Mouse (Mus musculus) CH12.LX (cell line): ENCODE data around the gene Cryaa. TPM values are rescaled to one million over a fixed set of nuclear protein-coding genes. Genes with fewer than 3 reads are reported as not detected.

ENCODE experiments used
- DNase-seq: peaks from one replicate; pipeline ENCODE4 v3.0.0-alpha.2; 2013; ENCODE audit errors: extremely low read depth
- H3K27ac ChIP-seq: 2 replicates; pipeline ENCODE4 v1.5.1; 2012; ENCODE audit warnings: low read depth, mild to moderate bottlenecking, control low read depth, moderate library complexity; ENCODE audit not compliant: insufficient read depth
- H3K27me3 ChIP-seq: replicated peaks from 2 replicates; pipeline ENCODE3; 2012; ENCODE audit warnings: inconsistent platforms
- H3K36me3 ChIP-seq, 2 experiments: replicated peaks in 1 of 2; 2 replicates each; pipeline versions ENCODE3 to v1.6.1; 2012; ENCODE audit warnings: inconsistent platforms in 1 of 2, low read length in 1 of 2, mild to moderate bottlenecking in 1 of 2, mixed read lengths in 1 of 2, moderate library complexity in 1 of 2; ENCODE audit not compliant: control insufficient read depth in 1 of 2, insufficient read depth in 1 of 2
- H3K4me1 ChIP-seq, 2 experiments: 2 replicates each; pipeline ENCODE4 v1.6.1; 2012; ENCODE audit warnings: inconsistent platforms in 1 of 2, moderate library complexity in 1 of 2; ENCODE audit not compliant: insufficient read depth in 2 of 2, control insufficient read depth in 1 of 2
- H3K4me2 ChIP-seq: 2 replicates; pipeline ENCODE4 v1.6.1; 2012; ENCODE audit warnings: low read depth, mild to moderate bottlenecking, control low read depth; ENCODE audit not compliant: poor library complexity, insufficient read depth, severe bottlenecking
- H3K4me3 ChIP-seq, 3 experiments: fragments of 150-350 bp in 1 of 3; sonication (generic) in 1 of 3; replicated peaks in 1 of 3; 2 replicates each; pipeline versions ENCODE3 to v1.5.1; 2011 to 2012; ENCODE audit warnings: low read depth in 2 of 3, low read length in 2 of 3, mild to moderate bottlenecking in 2 of 3, moderate library complexity in 2 of 3, control low read depth in 1 of 3, improper control_type of control experiment in 1 of 3, inconsistent platforms in 1 of 3, mixed read lengths in 1 of 3; ENCODE audit not compliant: poor library complexity in 1 of 3
- H3K79me2 ChIP-seq: replicated peaks from 2 replicates; pipeline ENCODE4 v1.6.1; 2012; ENCODE audit warnings: mild to moderate bottlenecking, moderate library complexity; ENCODE audit not compliant: control insufficient read depth, poor library complexity, insufficient read depth, severe bottlenecking; ENCODE audit errors: extremely low read depth
- H3K9ac ChIP-seq: 2 replicates; pipeline ENCODE4 v1.6.1; 2012; ENCODE audit warnings: low read depth, mild to moderate bottlenecking, control low read depth, moderate library complexity; ENCODE audit not compliant: insufficient read depth
- H3K9me3 ChIP-seq: replicated peaks from 2 replicates; pipeline ENCODE3; 2012; ENCODE audit warnings: low read length, inconsistent platforms, mixed read lengths
- GABPA ChIP-seq: IDR thresholded peaks from 2 replicates; pipeline ENCODE4 v1.6.1; 2012; ENCODE audit warnings: low read depth, low read length, improper control_type of control experiment, inconsistent platforms; ENCODE audit not compliant: insufficient replicate concordance
- HCFC1 ChIP-seq: IDR thresholded peaks from 2 replicates; pipeline ENCODE4 v1.6.1; 2012; ENCODE audit warnings: low read depth, mild to moderate bottlenecking, inconsistent platforms, low read length, improper control_type of control experiment
- JUN ChIP-seq: IDR thresholded peaks from 2 replicates; pipeline ENCODE4 v1.6.1; 2011; ENCODE audit warnings: low read depth, mild to moderate bottlenecking, low read length, improper control_type of control experiment, moderate library complexity; ENCODE audit not compliant: insufficient read depth
- JUND ChIP-seq: conservative IDR thresholded peaks from 2 replicates; pipeline ENCODE4 v1.6.1; 2011; ENCODE audit warnings: low read depth, low read length, improper control_type of control experiment
- KAT2A ChIP-seq: IDR thresholded peaks from 2 replicates; pipeline ENCODE4 v1.6.1; 2012; ENCODE audit warnings: low read length, improper control_type of control experiment, inconsistent platforms; ENCODE audit not compliant: insufficient replicate concordance
- MEF2A ChIP-seq: IDR thresholded peaks from 2 replicates; pipeline ENCODE4 v1.6.1; 2014; ENCODE audit warnings: low read depth, mild to moderate bottlenecking, inconsistent platforms, low read length, improper control_type of control experiment, borderline replicate concordance
- NELFE ChIP-seq: IDR thresholded peaks from 2 replicates; pipeline ENCODE4 v1.6.1; 2011; ENCODE audit warnings: low read depth, low read length, improper control_type of control experiment
- NRF1 ChIP-seq: IDR thresholded peaks from 2 replicates; pipeline ENCODE4 v1.6.1; 2014; ENCODE audit warnings: low read depth, mild to moderate bottlenecking, inconsistent platforms, low read length, improper control_type of control experiment, moderate library complexity
- PAX5 ChIP-seq: IDR thresholded peaks from 2 replicates; pipeline ENCODE4 v1.6.1; 2012; ENCODE audit warnings: low read length, inconsistent platforms, mixed read lengths
- POLR2AphosphoS2 ChIP-seq: IDR thresholded peaks from 2 replicates; pipeline ENCODE4 v1.6.1; 2011; ENCODE audit warnings: low read depth, low read length, improper control_type of control experiment
- RAD21 ChIP-seq: IDR thresholded peaks from 2 replicates; pipeline ENCODE4 v1.6.1; 2011; ENCODE audit warnings: low read depth, mild to moderate bottlenecking, low read length, improper control_type of control experiment, moderate library complexity
- RCOR1 ChIP-seq: conservative IDR thresholded peaks from 2 replicates; pipeline ENCODE4 v1.6.1; 2012; ENCODE audit warnings: low read depth, mild to moderate bottlenecking, inconsistent platforms, low read length, improper control_type of control experiment
- USF1 ChIP-seq: IDR thresholded peaks from 2 replicates; pipeline ENCODE4 v1.6.1; 2014; ENCODE audit warnings: low read depth, mild to moderate bottlenecking, inconsistent platforms, low read length, improper control_type of control experiment
- ZC3H11A ChIP-seq: IDR thresholded peaks from 2 replicates; pipeline ENCODE4 v1.6.1; 2012; ENCODE audit warnings: low read depth, mild to moderate bottlenecking, inconsistent platforms, low read length, improper control_type of control experiment
- ZNF384 ChIP-seq: IDR thresholded peaks from 2 replicates; pipeline ENCODE4 v1.6.1; 2012; ENCODE audit warnings: low read depth, low read length, improper control_type of control experiment, inconsistent platforms
- dilution Hi-C: fragments of 300-500 bp; cut with MboI; formaldehyde crosslinking; loops from 2 replicates; pipeline ENCODE4 v1.14.3; 2020; ENCODE audit warnings: low sequenced_read_pairs; ENCODE audit not compliant: extremely low pct_unique_long_range_greater_than_20kb, extremely low pct_ligation_motif_present
- in situ Hi-C: fragments of 300-500 bp; cut with MboI; formaldehyde crosslinking; loops from 3 replicates; pipeline ENCODE4 v1.14.3; 2019; ENCODE audit warnings: low sequenced_read_pairs, low pct_ligation_motif_present, low pct_unique_long_range_greater_than_20kb, mixed read lengths
- polyA plus RNA-seq: library from polyadenylated mRNA; unstranded; fragments of >175 nt; gene quantifications from 2 replicates; pipeline ENCODE4 v1.2.1, GENCODE M21; 2012; ENCODE audit warnings: low read depth; ENCODE audit not compliant: insufficient read length
- total RNA-seq, 2 experiments: library from RNA; depleted of rRNA; stranded (reverse); fragments of 300-350 nt in 1 of 2; fragments of >200 nt in 1 of 2; gene quantifications; 2 replicates each; pipeline ENCODE4 v1.2.3; 2012 to 2014

Cryaa gene
- total and polyA plus RNA-seq, 3 experiments = 0.51 TPM; not detected in 2

DNA sequence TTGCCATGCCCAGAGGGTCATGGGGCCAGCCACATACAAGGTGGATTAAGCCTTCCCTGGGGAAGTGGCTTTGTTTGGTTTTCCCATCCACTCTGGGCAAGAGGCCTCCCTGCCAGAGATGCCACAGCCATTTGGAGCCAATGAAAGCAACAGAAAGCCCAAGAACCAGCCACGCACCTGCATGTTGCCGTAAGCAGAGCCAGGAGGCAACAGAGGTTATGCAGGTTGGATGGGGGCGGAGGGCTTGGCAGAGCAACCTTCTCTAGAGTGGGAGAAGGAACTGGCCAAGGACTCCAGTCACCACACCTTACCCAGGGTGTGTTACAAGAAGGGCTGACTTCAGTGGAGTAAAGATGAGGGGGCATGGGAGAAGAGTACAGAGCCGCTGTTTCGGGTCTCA, 48.6 kb downstream of the Cryaa start:
- in situ Hi-C loops = no loop called here
- no peak overlapping the region for H3K27ac ChIP-seq
- H3K9ac ChIP-seq = no peak overlapping the region
- dilution Hi-C loops = no loop called here
- H3K36me3 ChIP-seq = no peaks in the 10 kb centered on the region
- H3K4me3 ChIP-seq = no peak overlapping the region
- no peak for TF ChIP-seq MEF2A
- TF ChIP-seq HCFC1 = no peak
- no peak for TF ChIP-seq NELFE
- TF ChIP-seq USF1 = no peak
- no peak for TF ChIP-seq PAX5
- no peak for TF ChIP-seq ZNF384
- no peak for TF ChIP-seq KAT2A
- no peak for TF ChIP-seq JUN
- TF ChIP-seq ZC3H11A = no peak
- no peak for TF ChIP-seq JUND
- TF ChIP-seq RAD21 = no peak
- no peak overlapping the region for H3K4me2 ChIP-seq
- H3K9me3 ChIP-seq = no peaks in the 10 kb centered on the region
- no peaks in the 10 kb centered on the region for H3K27me3 ChIP-seq
- peaks cover 14 to 39% of the 10 kb centered on the region in 2 experiments for H3K4me1 ChIP-seq
- no peaks in the 10 kb centered on the region for H3K79me2 ChIP-seq
- DNase-seq = no peak

DNA sequence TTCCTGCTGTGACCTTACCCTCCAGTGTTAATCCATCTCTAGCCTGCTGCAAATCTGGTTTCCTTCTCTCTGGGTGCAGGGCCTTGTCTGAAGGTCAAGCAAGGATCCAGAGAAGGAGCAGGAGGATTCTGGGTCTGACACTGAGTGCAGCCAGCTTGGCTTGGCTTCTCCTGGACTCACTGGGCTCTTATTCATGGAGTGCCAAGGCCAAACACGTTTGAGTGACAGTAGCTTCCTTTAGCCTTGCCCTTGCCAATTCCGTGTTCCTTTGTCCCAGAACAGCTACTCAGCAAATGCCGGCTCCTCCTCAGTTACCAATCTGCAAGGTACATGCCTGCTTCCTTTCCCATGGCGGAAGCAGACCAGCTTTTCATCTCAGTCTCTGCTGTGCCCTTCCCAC, 49.6 kb downstream of the Cryaa start:
- Histone ChIP-seq H3K79me2 (no peaks in the 10 kb centered on the region), H3K36me3 (no peaks in the 10 kb centered on the region), H3K27me3 (no peaks in the 10 kb centered on the region), H3K4me3 (no peak overlapping the region), H3K4me1 (peaks cover 14 to 39% of the 10 kb centered on the region in 2 experiments)
- TF ChIP-seq POLR2AphosphoS2 (no peak), NRF1 (no peak), JUN (no peak), RCOR1 (no peak), GABPA (no peak)
- TF ChIP-seq, all 38 proteins: peak for 0
- Histone ChIP-seq H3K9ac (no peak overlapping the region), H3K9me3 (no peaks in the 10 kb centered on the region), H3K4me2 (no peak overlapping the region), H3K27ac (no peak overlapping the region)
- dilution Hi-C loops = no loop called here
- in situ Hi-C loops = no loop called here
- DNase-seq = no peak
